Mouse (Mus musculus) small intestine, adult 2 months (tissue): ENCODE measurements at regions not wholly inside any gene's neighbourhood (a gene's known extent, or its start where the extent isn't known, plus 50 kb on each side); places are given as distances from the start of the nearest gene placed in this dataset.

ENCODE experiments used
- CTCF ChIP-seq: fragments of 200-500 bp; IDR thresholded peaks from 2 replicates; pipeline ENCODE4 v1.5.1; 2012; ENCODE audit warnings: low read depth, mild to moderate bottlenecking, control low read depth, inconsistent platforms, low read length, moderate library complexity, mixed read lengths; ENCODE audit not compliant: insufficient replicate concordance, insufficient read length; ENCODE audit errors: extremely low read depth
- POLR2A ChIP-seq: fragments of 200-500 bp; IDR thresholded peaks from 2 replicates; pipeline ENCODE4 v1.6.1; 2012; ENCODE audit warnings: low read depth, mild to moderate bottlenecking, control low read depth, inconsistent platforms, low read length, moderate library complexity

DNA sequence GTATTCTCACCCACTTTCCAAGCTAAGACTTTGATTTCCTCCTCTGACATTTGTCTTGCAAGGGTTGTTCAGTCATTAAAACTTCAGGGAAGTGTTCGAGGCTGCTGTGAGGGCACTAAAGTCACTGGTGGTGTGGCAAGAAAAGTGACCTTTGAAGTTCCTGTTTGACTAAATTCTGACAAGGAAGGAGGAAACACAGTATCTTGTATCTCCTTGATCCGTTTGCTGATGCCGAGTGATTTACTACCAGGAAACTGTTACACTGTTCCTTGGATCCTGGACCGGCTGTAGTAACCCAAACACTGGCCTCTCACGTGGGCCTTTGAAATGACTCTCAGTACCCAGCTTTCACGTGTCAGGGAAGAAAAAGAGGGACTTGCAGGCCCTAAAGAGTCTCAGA lies 53.5 kb upstream of the Ralgapa2 start:
- TF ChIP-seq POLR2A (no peak), CTCF (no peak)
